Mouse (Mus musculus): Measurements from ENCODE around the gene Aldh1b1. TPM values are rescaled to one million over a fixed set of nuclear protein-coding genes. Genes with fewer than 3 reads are reported as not detected.

Gene Aldh1b1
- polyA plus RNA-seq, 1 experiment from 2014 or later: 350 TPM

DNA sequence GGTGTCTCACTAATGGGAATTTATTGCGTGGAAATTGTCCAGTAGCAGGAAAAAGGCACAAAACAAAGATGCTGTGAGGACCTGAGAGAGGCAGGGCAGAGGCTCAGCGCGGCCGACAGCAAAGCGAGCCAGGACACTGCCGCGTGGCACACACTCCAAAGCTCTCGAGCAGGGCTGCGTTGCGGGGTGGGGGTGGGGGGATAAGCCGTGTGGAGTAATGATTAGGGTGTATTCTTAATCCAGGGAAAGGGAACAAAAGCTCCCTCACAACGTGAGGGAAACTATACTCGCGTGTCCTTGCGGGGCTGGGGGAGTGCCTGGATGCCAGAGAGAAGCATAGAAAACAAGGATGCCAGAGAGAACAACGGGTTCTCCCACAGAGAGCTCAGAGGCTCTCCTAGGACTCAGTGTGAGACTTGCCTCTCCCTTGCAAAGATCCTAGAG is 33.7 kb upstream of the Aldh1b1 start:
- no peak overlapping the region for H3K4me3 ChIP-seq (ENCODE audit: low read depth, low read length)
- no peak overlapping the region for H3K9ac ChIP-seq (ENCODE audit: low read depth, low read length)
- no peaks in the 10 kb centered on the region for H3K9me3 ChIP-seq (ENCODE audit: control insufficient read depth)
- H3K36me3 ChIP-seq (ENCODE audit: control insufficient read depth, insufficient read depth): no peaks in the 10 kb centered on the region
- no peak for ATAC-seq
- TF ChIP-seq CTCF (IDR thresholded peaks at IDR 0.05; ENCODE audit: low read depth): no peak
- 0 out of 2 replicates have a peak, but pooled peaks cover 4% of the 10 kb centered on the region for H3K27me3 ChIP-seq (replicated peaks; ENCODE audit: control insufficient read depth, insufficient read depth, low read length)
- WGBS: 24% methylated on average over 16 of the region's 16 CpGs
- 0 out of 2 replicates have a peak, but pooled peaks cover 3% of the 10 kb centered on the region for H3K4me1 ChIP-seq (replicated peaks; ENCODE audit: control insufficient read depth, insufficient read depth, low read length)
- 0 out of 2 replicates have a peak overlapping the region, but pooled peaks have one; percentile 0 for H3K4me2 ChIP-seq (replicated peaks; ENCODE audit: low read depth)
- no peak overlapping the region for H3K27ac ChIP-seq (ENCODE audit: low read depth, low read length)

- Histone ChIP-seq H3K9ac (ENCODE audit: low read depth, low read length) (no peak overlapping the region), H3K9me3 (ENCODE audit: control insufficient read depth) (no peaks in the 10 kb centered on the region), H3K4me3 (ENCODE audit: low read depth, low read length) (no peak overlapping the region), H3K4me1 (replicated peaks; ENCODE audit: control insufficient read depth, insufficient read depth, low read length) (0 out of 2 replicates have a peak, but pooled peaks cover 3% of the 10 kb centered on the region), H3K4me2 (replicated peaks; ENCODE audit: low read depth) (0 out of 2 replicates have a peak overlapping the region, but pooled peaks have one; percentile 0), H3K36me3 (ENCODE audit: control insufficient read depth, insufficient read depth) (no peaks in the 10 kb centered on the region), H3K27ac (ENCODE audit: low read depth, low read length) (no peak overlapping the region), H3K27me3 (replicated peaks; ENCODE audit: control insufficient read depth, insufficient read depth, low read length) (0 out of 2 replicates have a peak, but pooled peaks cover 4% of the 10 kb centered on the region)
- 12% methylated on average over 12 of the region's 18 CpGs for WGBS
- ATAC-seq: no peak
- no peak for TF ChIP-seq CTCF (IDR thresholded peaks at IDR 0.05; ENCODE audit: low read depth)
These were observed 33.1 kb upstream of the Aldh1b1 start for GRCm38 (mm10) chr4:45765565-45766201.

GRCm38 (mm10) chr4:45766774-45767173 is 32.0 kb upstream of the Aldh1b1 start:
- H3K4me1 ChIP-seq (replicated peaks; ENCODE audit: control insufficient read depth, insufficient read depth, low read length): 0 out of 2 replicates have a peak, but pooled peaks cover 3% of the 10 kb centered on the region
- H3K36me3 ChIP-seq (ENCODE audit: control insufficient read depth, insufficient read depth): no peaks in the 10 kb centered on the region
- H3K27ac ChIP-seq (ENCODE audit: low read depth, low read length): no peak overlapping the region
- no peak for ATAC-seq
- no peak overlapping the region for H3K4me2 ChIP-seq (replicated peaks; ENCODE audit: low read depth)
- TF ChIP-seq CTCF (IDR thresholded peaks at IDR 0.05; ENCODE audit: low read depth): peak; percentile 47
- 88% methylated on average over 7 of the region's 7 CpGs for WGBS
- no peaks in the 10 kb centered on the region for H3K9me3 ChIP-seq (ENCODE audit: control insufficient read depth)
- H3K4me3 ChIP-seq (ENCODE audit: low read depth, low read length): no peak overlapping the region
- no peak overlapping the region for H3K9ac ChIP-seq (ENCODE audit: low read depth, low read length)
- 0 out of 2 replicates have a peak, but pooled peaks cover 4% of the 10 kb centered on the region for H3K27me3 ChIP-seq (replicated peaks; ENCODE audit: control insufficient read depth, insufficient read depth, low read length)

DNA sequence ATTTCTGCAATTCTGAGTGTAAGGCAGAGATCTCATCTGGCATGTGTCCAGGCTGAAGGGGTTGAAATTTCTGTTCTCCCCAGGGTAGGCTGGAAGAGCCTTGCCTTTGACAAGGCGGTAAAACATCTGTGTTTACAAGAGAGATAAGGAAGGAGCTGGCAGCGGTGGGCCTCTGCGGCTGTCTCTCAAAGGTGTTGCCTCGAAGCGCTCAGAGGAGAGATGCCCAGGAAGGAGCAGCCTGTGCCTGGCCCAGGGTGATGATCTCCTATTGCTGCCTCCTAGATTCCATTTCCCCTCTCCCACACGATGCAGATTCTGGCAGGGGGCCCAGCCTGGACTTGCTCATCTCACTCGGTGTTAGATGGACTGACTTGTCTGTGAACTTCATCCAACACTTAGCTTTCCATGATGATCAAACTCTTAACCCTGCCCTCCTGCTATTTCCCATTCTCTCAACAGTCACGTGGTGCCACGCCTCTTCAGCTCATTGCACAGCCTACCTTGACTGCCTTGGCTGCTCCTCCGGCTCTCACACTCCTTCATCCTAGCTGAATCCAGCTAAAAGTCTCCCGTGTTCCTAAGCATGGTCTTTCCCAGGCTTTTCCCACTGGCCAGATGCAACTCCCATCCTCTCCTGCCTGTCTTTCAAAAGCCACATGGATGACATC is 30.8 kb upstream of the Aldh1b1 start:
- H3K4me2 ChIP-seq (replicated peaks; ENCODE audit: low read depth): no peak overlapping the region
- no peak overlapping the region for H3K4me3 ChIP-seq (ENCODE audit: low read depth, low read length)
- no peaks in the 10 kb centered on the region for H3K36me3 ChIP-seq (ENCODE audit: control insufficient read depth, insufficient read depth)
- no peak overlapping the region for H3K27ac ChIP-seq (ENCODE audit: low read depth, low read length)
- 15% methylated on average over 11 of the region's 11 CpGs for WGBS
- H3K9ac ChIP-seq (ENCODE audit: low read depth, low read length): no peak overlapping the region
- H3K4me1 ChIP-seq (replicated peaks; ENCODE audit: control insufficient read depth, insufficient read depth, low read length): 0 out of 2 replicates have a peak, but pooled peaks cover 3% of the 10 kb centered on the region
- H3K27me3 ChIP-seq (replicated peaks; ENCODE audit: control insufficient read depth, insufficient read depth, low read length): 0 out of 2 replicates have a peak, but pooled peaks cover 4% of the 10 kb centered on the region
- no peak for TF ChIP-seq CTCF (IDR thresholded peaks at IDR 0.05; ENCODE audit: low read depth)
- H3K9me3 ChIP-seq (ENCODE audit: control insufficient read depth): no peaks in the 10 kb centered on the region
- peak; percentile 37 for ATAC-seq

GRCm38 (mm10) chr4:45769141-45769540 is 29.7 kb upstream of the Aldh1b1 start:
- Histone ChIP-seq H3K9me3 (ENCODE audit: control insufficient read depth) (no peaks in the 10 kb centered on the region), H3K4me1 (replicated peaks; ENCODE audit: control insufficient read depth, insufficient read depth, low read length) (0 out of 2 replicates have a peak, but pooled peaks cover under 1% of the 10 kb centered on the region), H3K36me3 (ENCODE audit: control insufficient read depth, insufficient read depth) (no peaks in the 10 kb centered on the region), H3K27me3 (replicated peaks; ENCODE audit: control insufficient read depth, insufficient read depth, low read length) (0 out of 2 replicates have a peak, but pooled peaks cover 4% of the 10 kb centered on the region), H3K27ac (ENCODE audit: low read depth, low read length) (no peak overlapping the region), H3K9ac (ENCODE audit: low read depth, low read length) (no peak overlapping the region), H3K4me2 (replicated peaks; ENCODE audit: low read depth) (no peak overlapping the region), H3K4me3 (ENCODE audit: low read depth, low read length) (no peak overlapping the region)
- TF ChIP-seq CTCF (IDR thresholded peaks at IDR 0.05; ENCODE audit: low read depth): no peak
- 76% methylated on average over 10 of the region's 10 CpGs for WGBS
- ATAC-seq: no peak

Measured in intestine, postnatal 0 days (tissue).